Mouse (Mus musculus): ENCODE measurements at regions not wholly inside any gene's neighbourhood (a gene's known extent, or its start where the extent isn't known, plus 50 kb on each side); places are given as distances from the start of the nearest gene placed in this dataset.
"Not testable (repeated sequence)": the region's sequence is repeated elsewhere in the genome, so short reads cannot be mapped to it uniquely, and the experiment has no call there.

DNA sequence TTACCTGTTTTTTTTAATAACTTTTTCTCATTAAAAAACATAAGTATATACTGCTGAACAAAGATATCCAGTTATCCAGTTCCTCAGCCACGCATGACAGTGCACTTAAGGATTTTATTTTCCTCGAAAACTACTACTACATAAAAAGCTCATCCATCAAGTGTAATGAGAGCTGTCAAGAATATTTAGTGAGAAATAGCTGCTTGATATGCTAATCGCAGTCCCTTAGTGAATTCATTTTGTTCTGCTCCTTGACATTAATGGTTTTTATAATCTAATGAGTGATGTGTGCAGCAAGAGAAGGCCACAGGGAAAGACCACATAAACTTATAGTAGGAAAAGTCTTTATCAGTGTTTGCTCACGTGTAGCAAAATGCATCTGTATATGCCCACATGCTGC is 754.0 kb upstream of the Slc39a10 start:
- Histone ChIP-seq H3K36me3 (no peaks in the 10 kb centered on the region), H3K4me1 (no peaks in the 10 kb centered on the region), H3K27ac (no peak overlapping the region), H3K27me3 (ENCODE audit: low read depth, poor library complexity, severe bottlenecking) (no peaks in the 10 kb centered on the region), H3K9me3 (replicated peaks) (no peaks in the 10 kb centered on the region), H3K4me3 (no peak overlapping the region)
- 84% methylated on average over 4 of the region's 4 CpGs for WGBS
- DNase-seq (ENCODE audit: low spot score) = no peak

DNA sequence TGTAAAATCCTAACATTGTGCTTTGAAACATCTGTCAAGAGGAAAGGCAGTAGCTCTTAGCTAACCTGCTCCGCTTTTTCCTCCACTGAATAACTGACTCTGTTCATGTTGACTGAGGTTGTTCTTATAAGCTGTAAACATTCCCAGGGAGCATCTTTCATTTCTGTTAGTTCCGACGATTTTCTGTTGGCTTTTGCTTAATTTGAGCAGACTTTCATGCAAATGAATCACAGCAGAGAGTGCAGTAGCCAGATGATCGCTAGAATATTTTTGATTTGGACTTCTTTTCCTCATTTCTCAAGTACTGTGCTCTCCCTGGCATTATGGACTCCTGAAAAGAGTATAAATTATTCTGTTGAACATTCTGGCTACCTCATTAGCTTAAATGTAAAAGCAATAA is 713.9 kb upstream of the Slc39a10 start:
- DNase-seq (ENCODE audit: low spot score) = no peak
- WGBS = 84% methylated on average over 4 of the region's 4 CpGs
- Histone ChIP-seq H3K27me3 (ENCODE audit: low read depth, poor library complexity, severe bottlenecking) (0 out of 2 replicates have a peak, but pooled peaks cover 4% of the 10 kb centered on the region), H3K4me1 (0 out of 2 replicates have a peak, but pooled peaks cover 7% of the 10 kb centered on the region), H3K36me3 (no peaks in the 10 kb centered on the region), H3K27ac (no peak overlapping the region), H3K4me3 (no peak overlapping the region), H3K9me3 (replicated peaks) (no peaks in the 10 kb centered on the region)

DNA sequence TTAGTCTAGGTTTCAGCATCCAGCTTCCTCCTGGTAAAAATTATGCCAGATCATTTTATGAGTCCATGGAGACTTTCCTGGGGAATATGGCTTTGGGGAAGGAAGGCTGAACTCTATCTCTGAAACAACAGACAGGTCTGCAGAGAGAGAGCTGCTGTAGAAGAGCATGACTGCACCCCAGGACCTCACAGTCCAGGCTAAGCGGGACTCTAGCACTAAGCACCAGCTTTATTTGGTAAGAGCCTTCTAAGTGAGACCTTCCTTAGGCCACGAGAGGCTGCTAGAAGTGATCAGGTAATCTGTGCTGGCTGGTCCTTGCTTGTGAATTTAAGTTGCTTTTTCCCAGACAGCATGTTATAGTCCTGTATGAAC is 711.3 kb upstream of the Slc39a10 start:
- Histone ChIP-seq H3K27ac (no peak overlapping the region), H3K4me1 (0 out of 2 replicates have a peak, but pooled peaks cover 7% of the 10 kb centered on the region), H3K27me3 (ENCODE audit: low read depth, poor library complexity, severe bottlenecking) (0 out of 2 replicates have a peak, but pooled peaks cover 4% of the 10 kb centered on the region), H3K36me3 (no peaks in the 10 kb centered on the region), H3K4me3 (no peak overlapping the region), H3K9me3 (replicated peaks) (no peaks in the 10 kb centered on the region)
- WGBS = 61% methylated on average over 2 of the region's 2 CpGs
- DNase-seq (ENCODE audit: low spot score) = no peak

DNA sequence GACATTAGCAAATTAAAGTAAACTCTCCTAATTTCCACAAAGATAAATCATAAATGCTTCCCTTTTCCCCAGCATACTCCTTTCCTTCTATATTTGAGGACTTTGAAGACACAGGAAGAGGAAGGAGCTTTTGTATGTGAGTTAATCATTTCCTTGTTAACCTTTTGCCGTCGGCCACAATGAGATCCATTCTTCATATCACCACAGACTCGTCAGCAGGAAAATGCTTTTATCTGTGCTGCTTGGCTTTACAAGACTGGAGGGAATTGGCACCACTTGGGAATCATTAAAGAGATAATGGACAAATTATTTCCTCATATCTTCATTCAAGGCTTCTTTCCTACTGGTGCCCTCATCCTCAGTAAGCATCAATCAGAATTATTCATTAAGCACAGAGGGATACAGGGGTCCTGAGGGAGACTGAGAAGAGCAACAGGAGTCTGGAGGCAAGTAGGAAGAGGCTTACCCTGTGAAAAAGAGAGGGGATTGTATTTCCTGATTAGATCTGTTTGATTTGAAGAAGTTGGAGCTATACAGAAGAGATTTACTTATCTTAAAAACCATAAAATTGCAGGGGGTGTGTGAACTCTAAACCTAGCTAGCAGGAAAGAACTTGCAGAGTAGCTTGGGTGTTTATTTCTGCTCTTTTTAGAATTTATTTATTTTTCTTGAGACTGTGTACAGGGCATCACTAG is 710.8 kb upstream of the Slc39a10 start:
- no peak for DNase-seq (ENCODE audit: low spot score)
- WGBS = 43% methylated on average over 3 of the region's 3 CpGs
- Histone ChIP-seq H3K27ac (no peak overlapping the region), H3K36me3 (no peaks in the 10 kb centered on the region), H3K4me1 (0 out of 2 replicates have a peak, but pooled peaks cover 7% of the 10 kb centered on the region), H3K4me3 (no peak overlapping the region), H3K9me3 (replicated peaks) (no peaks in the 10 kb centered on the region), H3K27me3 (ENCODE audit: low read depth, poor library complexity, severe bottlenecking) (0 out of 2 replicates have a peak, but pooled peaks cover 4% of the 10 kb centered on the region)

DNA sequence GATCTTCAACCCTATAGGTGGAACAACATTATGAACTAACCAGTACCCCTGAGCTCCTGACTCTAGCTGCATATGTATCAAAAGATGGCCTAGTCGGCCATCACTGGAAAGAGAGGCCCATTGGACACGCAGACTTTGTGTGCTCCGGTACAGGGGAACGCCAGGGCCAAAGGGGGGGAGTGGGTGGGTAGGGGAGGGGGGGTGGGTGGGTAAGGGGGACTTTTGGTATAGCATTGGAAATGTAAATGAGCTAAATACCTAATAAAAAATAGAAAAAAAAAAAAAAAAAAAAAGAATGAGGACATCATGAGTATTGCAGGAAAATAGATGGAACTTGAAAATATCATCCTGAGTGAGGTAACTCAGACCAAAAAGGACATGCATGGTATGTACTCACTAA is 701.0 kb upstream of the Slc39a10 start:
- not testable (repeated sequence) for H3K36me3 ChIP-seq; H3K27me3 ChIP-seq (ENCODE audit: low read depth, poor library complexity, severe bottlenecking); H3K27ac ChIP-seq; H3K4me3 ChIP-seq; H3K4me1 ChIP-seq; DNase-seq (ENCODE audit: low spot score); H3K9me3 ChIP-seq (replicated peaks)
- WGBS = 80% methylated on average over 1 of the region's 4 CpGs

DNA sequence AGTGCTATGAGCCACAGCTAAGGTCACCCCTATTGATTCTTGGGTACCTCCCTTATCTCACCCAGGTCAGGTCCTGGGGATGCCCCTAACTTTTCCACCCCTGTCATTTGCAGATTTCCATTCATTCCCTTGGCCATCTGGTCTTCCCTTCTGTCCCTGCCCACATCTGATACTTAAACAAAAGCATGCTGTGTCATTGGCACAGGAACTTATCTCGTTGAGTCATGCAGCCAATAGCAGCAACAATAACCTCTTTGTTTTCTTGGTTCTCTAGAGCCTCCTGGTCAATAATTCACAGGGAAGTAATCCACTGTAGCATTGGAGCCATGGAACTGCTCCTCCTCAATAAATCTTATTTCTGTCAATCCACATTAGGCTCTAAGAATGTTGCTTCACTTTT is 653.0 kb upstream of the Slc39a10 start:
- no peak for DNase-seq (ENCODE audit: low spot score)
- H3K4me1 ChIP-seq = no peaks in the 10 kb centered on the region
- H3K36me3 ChIP-seq = no peaks in the 10 kb centered on the region
- WGBS = 71% methylated on average over 1 of the region's 1 CpGs
- H3K27ac ChIP-seq = no peak overlapping the region
- no peaks in the 10 kb centered on the region for H3K9me3 ChIP-seq (replicated peaks)
- H3K27me3 ChIP-seq (ENCODE audit: low read depth, poor library complexity, severe bottlenecking) = no peaks in the 10 kb centered on the region
- H3K4me3 ChIP-seq = no peak overlapping the region

DNA sequence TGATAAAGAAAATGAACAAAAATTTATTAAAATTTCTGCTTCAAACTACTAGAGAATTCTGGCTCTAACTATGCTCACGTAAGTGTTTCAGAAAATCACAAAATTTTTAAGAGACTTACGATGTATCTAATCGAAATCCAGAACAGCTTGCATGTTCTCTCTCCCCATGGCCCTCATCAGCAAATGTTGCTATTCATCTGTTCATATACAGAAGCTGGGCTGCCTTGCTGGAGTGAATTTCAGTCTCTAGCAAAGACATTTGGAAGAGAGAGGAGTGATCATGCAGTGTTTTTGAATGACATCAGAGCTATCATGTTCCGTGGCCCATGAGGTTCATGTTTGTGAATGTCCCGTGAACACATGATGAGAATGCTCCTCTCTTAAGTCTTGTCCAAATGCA is 618.8 kb upstream of the Slc39a10 start:
- H3K27ac ChIP-seq = no peak overlapping the region

DNA sequence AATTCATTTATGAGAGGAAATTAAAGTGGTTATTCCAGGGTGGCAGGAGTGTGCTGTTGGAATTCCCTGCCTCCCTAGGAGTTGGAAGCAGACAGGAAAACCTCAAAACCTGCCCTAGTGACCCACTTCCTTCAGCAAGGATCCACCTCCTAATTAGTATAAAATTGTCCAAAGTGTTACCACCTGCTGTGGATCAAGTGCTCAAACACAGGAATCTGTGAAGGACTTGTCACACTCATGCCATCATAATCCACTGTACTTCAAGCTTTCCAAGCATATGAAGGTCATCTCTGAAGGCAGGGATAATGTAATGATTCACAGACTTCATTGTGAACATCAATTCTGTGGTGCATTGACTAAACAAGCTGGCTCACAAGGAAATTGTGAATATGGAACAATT is 615.1 kb upstream of the Slc39a10 start:
- Histone ChIP-seq H3K27ac (no peak overlapping the region), H3K27me3 (ENCODE audit: low read depth, poor library complexity, severe bottlenecking) (no peaks in the 10 kb centered on the region), H3K9me3 (replicated peaks) (no peaks in the 10 kb centered on the region), H3K4me1 (no peaks in the 10 kb centered on the region), H3K4me3 (no peak overlapping the region), H3K36me3 (no peaks in the 10 kb centered on the region)
- no peak for DNase-seq (ENCODE audit: low spot score)

More for the DNA sequence above, 618.8 kb upstream of the Slc39a10 start:
- no peak for DNase-seq (ENCODE audit: low spot score)
- Histone ChIP-seq H3K4me3 (no peak overlapping the region), H3K36me3 (no peaks in the 10 kb centered on the region), H3K9me3 (replicated peaks) (no peaks in the 10 kb centered on the region), H3K4me1 (no peaks in the 10 kb centered on the region), H3K27me3 (ENCODE audit: low read depth, poor library complexity, severe bottlenecking) (no peaks in the 10 kb centered on the region)
- WGBS = 93% methylated on average over 5 of the region's 5 CpGs

DNA sequence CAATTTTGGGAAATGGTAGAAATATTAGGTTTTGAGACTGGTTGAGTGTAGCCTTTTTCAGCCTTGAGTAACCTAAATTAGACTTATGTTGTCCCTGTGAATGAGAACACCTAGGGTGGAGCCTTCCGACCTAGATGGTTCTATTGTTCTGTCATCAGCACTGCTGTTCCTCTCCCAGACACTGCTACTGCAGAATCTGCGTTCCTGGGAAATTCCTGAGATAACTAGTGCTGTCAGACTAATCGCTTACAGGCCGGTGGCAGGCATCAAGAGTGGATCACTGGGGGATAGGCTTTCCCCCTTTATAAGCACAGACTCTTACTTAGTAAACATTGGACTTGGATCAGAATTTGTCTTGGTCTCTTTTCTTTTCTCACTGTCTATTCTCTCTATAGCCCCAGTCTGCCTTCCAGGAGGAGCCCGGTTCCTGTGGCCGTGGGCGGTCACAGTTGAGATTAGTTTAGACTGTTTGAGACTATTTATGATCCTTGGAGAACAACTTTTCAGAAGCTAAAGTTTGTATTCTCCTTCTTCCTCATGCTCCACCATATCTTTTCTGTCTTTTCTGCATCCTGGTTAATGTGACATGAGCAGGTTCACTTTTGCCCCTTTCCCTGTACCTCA is 596.0 kb upstream of the Slc39a10 start:
- no peaks in the 10 kb centered on the region for H3K27me3 ChIP-seq (ENCODE audit: low read depth, poor library complexity, severe bottlenecking)
- no peak overlapping the region for H3K27ac ChIP-seq
- peaks cover 7% of the 10 kb centered on the region; the same call in 1 of the 2 replicates for H3K4me1 ChIP-seq
- 79% methylated on average over 7 of the region's 7 CpGs for WGBS
- no peaks in the 10 kb centered on the region for H3K36me3 ChIP-seq
- H3K4me3 ChIP-seq = no peak overlapping the region
- no peak for DNase-seq (ENCODE audit: low spot score)
- H3K9me3 ChIP-seq (replicated peaks) = no peaks in the 10 kb centered on the region

DNA sequence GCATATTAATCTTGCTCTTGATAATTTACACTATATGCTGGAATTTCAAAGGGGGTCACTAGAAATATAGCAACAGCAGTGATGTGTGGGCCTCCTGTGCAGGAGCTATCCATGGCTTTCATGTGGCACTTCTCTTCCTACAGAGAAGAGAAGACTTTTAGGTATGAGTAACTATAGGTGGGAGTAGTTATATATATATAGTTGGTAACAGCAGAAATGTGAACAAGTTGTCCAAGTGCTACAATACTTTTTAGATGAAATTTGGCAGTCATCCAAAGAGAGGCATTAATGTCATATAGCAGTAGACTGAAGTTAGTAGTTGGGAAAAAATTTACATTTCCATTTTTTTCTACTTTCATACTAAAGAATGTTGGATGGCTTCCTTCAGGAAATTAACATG is 593.4 kb upstream of the Slc39a10 start:
- Histone ChIP-seq H3K36me3 (no peaks in the 10 kb centered on the region), H3K4me1 (no peaks in the 10 kb centered on the region), H3K27ac (no peak overlapping the region), H3K9me3 (replicated peaks) (no peaks in the 10 kb centered on the region), H3K27me3 (ENCODE audit: low read depth, poor library complexity, severe bottlenecking) (no peaks in the 10 kb centered on the region), H3K4me3 (no peak overlapping the region)
- DNase-seq (ENCODE audit: low spot score) = no peak

DNA sequence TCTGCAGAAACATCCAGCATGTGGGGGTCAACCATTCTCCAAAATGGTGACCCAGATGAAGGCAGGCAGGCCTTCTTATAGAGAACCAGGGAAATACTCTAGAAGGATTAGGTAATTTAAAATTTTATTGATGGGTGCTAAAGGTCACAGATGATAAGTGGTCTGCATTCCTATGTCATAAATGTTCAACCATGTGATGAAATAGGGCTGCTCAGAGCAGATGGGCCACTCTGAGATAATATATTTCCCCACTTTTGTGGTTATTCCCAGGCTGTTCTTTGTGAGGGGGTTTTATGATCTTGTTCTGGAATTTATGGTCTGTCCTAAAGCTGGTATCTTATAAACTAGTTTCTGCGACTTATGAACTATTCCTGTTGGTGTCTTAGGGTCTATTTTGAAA is 586.4 kb upstream of the Slc39a10 start:
- no peaks in the 10 kb centered on the region for H3K4me1 ChIP-seq
- no peak for DNase-seq (ENCODE audit: low spot score)
- no peaks in the 10 kb centered on the region for H3K27me3 ChIP-seq (ENCODE audit: low read depth, poor library complexity, severe bottlenecking)
- WGBS = 83% methylated on average over 1 of the region's 1 CpGs
- H3K9me3 ChIP-seq (replicated peaks) = no peaks in the 10 kb centered on the region
- H3K27ac ChIP-seq = no peak overlapping the region
- no peak overlapping the region for H3K4me3 ChIP-seq
- H3K36me3 ChIP-seq = no peaks in the 10 kb centered on the region

DNA sequence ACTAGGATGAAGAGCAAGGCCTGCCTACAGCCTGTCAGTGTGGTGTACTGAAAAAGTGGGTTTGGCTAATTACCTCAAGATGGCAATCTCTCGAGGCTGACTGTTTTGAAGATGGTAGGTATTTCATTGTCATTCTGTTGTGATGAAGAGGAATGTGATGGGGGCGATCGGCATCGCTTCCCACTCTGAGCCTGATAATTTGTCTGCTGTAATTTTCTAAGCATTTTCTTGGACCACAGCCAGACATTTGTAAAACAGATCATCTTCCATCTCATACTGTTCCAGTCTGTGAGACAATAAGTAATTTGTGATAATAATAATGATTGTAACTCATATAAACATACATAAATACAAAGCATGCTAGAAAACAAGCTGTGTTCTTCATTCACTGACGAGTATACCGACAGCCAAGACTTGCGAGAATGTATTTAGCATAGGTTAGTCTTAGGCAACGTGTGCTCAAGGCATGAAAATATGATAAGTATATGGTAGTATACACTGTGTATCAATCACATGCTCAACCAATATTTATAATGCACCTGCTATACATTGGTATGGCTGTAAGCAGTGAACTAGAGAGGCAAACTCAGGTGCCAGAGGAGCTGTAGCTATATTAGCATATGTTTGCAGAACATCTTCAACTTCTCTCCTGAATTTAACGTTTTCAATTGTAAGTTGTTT is 574.1 kb upstream of the Slc39a10 start:
- WGBS = 86% methylated on average over 9 of the region's 9 CpGs
- DNase-seq (ENCODE audit: low spot score) = no peak
- Histone ChIP-seq H3K27me3 (ENCODE audit: low read depth, poor library complexity, severe bottlenecking) (no peaks in the 10 kb centered on the region), H3K4me1 (no peaks in the 10 kb centered on the region), H3K27ac (no peak overlapping the region), H3K36me3 (no peaks in the 10 kb centered on the region), H3K9me3 (replicated peaks) (no peaks in the 10 kb centered on the region), H3K4me3 (no peak overlapping the region)

DNA sequence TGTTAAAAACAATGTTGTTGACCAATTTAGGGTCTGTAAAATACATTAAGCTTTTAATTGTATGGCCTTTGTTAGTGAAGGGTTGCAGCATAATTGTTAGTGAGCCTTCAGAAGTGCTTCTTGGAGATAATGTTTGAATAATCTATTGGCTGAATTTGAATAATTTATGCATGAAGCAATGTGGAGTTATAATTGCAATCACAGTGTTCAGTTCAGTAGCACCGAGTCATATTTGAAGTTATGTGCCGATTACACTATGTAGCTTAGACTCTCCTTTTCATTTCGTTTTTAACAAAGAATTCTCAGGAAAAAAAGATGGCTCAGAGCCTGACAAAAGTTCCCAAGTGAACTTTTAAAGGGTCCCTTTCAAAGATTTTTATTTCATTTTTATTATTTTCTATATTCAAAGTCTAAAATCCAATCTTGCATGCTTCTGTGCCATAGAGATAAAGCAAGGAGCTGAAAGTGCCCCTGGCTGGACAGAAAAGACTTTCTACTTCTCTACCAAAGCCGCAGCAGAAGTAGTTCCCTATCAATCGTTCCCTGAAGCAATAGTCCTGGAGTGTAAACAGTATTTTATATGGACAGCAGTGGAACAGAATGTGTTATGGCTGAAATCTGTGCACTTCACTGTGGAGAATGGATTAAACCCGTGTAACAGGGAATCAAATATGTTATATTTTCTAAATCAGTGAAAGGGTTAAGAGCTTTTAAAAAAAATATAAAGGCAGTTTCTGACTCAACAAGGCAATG is 556.3 kb upstream of the Slc39a10 start:
- no peaks in the 10 kb centered on the region for H3K36me3 ChIP-seq
- DNase-seq (ENCODE audit: low spot score) = no peak
- H3K4me1 ChIP-seq = no peaks in the 10 kb centered on the region
- no peaks in the 10 kb centered on the region for H3K27me3 ChIP-seq (ENCODE audit: low read depth, poor library complexity, severe bottlenecking)
- H3K27ac ChIP-seq = no peak overlapping the region
- H3K4me3 ChIP-seq = no peak overlapping the region
- WGBS = 87% methylated on average over 6 of the region's 6 CpGs
- no peaks in the 10 kb centered on the region for H3K9me3 ChIP-seq (replicated peaks)

Measured in limb, embryonic 10.5 days (tissue).